Mouse (Mus musculus): ENCODE measurements at regions not wholly inside any gene's neighbourhood (a gene's known extent, or its start where the extent isn't known, plus 50 kb on each side); places are given as distances from the start of the nearest gene placed in this dataset.

DNA sequence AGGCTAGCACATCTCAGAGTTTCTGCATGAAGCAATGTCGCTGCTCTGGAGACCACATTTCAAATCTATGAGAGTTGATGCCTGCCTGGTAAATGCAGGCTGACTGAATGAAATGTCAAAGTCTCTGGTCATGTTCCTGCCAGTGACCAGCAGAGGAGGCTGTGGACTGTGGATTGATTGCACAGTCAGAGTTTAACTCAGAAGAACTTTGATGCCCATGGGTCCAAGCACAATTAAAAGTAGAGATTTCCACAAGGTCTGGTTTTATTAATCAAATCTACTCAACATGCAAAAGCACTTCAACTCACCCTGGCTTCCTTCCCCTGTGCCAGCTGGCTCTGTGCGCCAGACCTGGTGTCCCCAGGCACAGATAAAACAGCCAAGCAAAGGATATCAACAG lies 81.3 kb downstream of the Hsd17b3 start:
- no peak for DNase-seq (ENCODE audit: low spot score in 2 of 2)

DNA sequence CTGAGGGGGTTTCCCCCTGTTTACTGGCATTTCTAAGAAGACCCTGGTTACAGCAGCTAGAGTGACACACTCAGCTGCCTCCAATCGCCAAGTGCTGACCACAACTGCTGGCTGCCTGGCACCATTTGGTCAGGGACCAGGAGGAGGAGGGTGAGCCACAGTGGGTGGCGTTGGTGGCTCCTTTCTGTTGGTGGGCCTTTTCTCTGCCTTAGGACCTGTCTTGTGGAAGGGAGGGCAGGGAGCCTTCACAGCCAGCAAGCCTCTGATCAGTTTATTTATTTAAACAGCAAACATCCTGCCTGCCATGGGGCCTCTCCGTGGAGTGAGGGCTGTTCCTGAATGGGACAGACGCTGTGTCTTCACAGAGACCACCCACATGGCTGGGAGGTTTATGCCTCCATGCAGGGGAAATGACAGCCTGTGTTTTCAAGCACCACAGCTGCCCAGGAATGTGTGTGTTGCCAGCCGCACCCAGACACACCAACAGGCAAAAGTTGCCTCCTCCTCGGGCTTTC lies 86.0 kb downstream of the Hsd17b3 start:
- DNase-seq (ENCODE audit: low spot score in 2 of 2) = no peak

DNA sequence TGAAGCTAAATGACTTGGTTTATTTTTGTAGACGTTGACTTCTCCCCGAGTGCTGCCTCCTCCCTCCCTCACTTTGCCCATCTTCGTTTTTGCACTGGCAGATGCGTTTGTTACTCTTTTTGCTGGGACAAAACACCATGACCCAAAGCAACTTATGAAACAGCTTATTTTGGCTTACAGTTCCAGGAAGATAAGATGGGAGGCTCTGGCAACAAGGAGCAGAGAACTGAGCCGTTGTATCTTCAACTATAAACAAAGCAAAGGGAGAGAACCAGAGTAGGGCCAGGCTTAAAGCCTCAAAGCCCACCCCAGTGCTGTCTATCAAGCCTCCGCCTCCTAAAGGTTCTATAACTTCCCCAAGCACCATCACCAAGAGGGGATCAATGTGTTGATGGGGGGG lies 88.7 kb downstream of the Hsd17b3 start:
- DNase-seq (ENCODE audit: low spot score in 2 of 2) = no peak

DNA sequence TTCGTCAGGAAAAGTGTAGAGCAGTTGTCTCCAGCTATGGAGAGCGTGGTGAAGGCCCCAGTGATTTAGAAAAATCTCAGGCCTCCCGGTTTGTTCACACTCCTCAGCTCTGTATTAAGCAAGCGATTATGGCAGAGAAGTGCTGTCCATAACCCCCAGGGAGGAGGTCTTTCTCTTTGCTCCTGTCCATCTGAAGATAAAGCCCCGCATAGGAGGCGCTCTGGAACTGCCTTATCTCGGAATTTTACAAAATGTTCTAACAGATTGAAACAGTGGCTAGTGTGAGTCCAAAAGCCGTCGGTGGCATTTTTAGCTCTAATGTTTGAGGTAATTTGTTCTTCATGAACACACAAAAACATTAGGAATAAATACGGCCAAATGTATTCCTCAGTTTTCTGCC lies 90.4 kb downstream of the Hsd17b3 start:
- no peak for DNase-seq (ENCODE audit: low spot score in 2 of 2)

DNA sequence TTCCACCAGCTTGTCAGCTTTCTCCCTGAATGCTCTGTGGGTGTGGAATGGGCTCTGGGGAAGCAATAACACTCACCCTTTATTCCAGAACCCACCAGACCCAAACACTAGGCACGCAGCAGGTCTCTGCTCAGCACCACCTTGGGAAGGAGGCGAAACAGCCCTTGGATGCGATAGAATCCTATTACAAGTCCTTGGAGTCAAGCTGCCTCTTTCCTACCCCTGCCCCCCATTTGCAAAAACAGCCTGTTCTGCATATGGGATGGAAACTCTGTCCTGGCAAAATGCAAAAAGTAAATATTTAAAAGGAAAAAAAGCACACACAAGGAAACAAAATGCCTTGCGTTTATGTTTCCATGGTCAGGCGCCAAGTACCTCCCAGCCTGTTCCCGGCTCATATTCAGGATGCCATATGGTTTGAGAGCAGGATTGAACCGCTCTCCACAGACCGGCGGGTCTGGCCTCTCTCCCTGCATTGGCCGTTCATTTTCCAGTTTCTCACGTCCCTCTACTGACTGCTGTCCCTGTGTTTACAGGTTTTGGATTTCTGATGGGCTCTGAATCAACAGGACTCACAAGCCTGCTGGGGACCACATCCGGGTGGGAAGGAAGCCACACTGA lies 95.1 kb downstream of the Hsd17b3 start:
- no peak for DNase-seq (ENCODE audit: low spot score in 2 of 2)

DNA sequence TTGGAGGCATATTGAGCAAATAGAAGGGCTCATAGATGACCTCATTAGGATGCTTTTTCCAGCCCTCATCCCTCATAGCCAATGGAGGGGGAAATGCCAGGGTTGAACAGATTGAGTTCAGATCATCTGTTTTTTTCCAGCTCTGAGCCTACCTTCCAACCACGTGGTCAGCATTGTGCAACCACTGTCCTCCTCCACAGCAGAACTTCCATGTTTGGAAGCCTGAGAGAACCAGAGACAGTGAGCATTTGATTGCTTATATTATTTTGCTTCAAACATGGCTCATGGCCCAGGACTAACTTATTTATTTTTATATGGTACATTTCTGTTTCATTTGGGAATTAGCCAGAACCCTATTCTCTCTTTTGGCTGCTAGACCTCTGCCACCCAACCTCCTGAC lies 96.0 kb downstream of the Hsd17b3 start:
- no peak for DNase-seq (ENCODE audit: low spot score in 2 of 2)

DNA sequence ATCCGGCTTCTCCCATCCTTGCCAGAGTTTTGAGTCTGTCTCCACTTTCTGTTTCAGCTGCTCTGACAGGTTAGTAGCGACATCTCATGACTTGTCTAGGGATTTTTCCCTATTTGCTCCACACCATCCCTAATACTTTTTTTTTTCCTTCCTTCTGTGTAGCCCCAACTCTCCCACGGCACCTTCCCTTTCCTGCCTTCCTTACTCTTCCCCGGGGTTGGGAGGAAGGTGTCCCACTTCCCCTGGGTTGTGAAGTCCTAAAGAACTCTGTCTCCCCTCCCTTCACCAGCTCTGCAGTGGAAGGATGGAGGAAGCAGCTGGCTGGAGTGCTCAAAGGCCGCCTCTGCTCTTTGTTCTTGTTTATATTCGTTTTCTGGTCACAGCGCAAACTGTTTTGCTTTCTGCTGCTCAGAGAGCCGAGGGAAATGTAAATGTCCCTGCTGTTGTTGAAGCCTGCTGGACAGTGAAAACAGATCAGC lies 98.5 kb downstream of the Hsd17b3 start:
- DNase-seq (ENCODE audit: low spot score in 2 of 2) = no peak

DNA sequence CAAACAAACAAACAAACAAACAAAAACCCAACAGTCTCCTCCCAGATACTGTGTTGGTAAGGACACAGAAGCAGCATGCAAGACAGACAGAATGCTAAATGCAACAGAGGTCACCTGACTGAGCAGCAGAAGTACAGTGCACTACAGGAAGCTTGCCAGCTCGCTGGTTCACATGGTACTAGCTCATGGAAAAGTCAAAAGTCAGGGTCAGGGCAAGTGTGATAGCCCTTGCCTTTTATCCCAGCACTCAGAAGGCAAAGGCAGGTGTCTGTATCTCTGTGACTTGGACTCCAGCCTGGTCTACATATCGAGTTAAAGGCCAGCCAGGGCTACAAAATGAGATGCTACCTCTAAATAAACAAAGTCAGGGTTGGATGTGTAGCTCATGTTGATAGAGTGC lies 99.3 kb downstream of the Hsd17b3 start:
- no peak for DNase-seq (ENCODE audit: low spot score in 2 of 2)

DNA sequence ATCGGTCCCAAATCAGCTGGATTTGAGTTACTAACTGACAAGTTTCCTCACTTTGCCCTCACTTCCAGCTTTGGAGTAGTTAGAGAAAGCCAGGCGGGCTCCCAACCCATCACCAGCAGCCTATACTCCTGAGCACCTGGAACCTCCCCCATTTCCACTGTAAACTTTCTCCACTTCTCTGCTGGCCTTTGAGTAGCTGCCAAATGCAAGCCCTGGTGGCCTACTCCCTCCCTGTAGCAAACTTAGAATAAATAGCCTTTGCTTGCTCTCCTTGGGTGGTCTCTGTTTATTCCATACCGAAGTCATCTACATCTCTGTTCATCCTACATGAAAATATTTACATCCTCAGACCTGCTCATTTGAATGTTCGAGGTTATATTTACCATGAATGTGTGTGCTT lies 100.8 kb downstream of the Hsd17b3 start:
- DNase-seq (ENCODE audit: low spot score in 2 of 2) = no peak

DNA sequence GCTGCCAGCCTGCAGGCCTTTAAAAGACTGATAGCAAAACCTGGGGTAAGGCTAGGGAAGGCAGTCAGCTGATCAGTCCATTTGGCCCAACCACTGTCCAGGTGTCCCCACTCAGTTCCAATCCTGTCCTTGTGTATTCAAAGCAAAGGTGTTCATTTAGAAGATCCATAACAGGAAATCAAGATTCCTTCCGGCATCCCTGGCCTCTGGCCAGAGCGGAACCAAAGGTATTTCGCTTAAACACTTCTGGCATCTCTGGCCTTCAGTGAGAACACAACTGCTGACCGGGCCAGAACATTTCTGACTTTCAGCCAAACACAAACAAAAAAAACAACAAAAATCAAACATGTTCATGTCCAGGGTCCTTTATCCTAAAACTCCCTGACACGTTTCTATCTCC lies 102.3 kb downstream of the Hsd17b3 start:
- DNase-seq (ENCODE audit: low spot score in 2 of 2) = no peak

DNA sequence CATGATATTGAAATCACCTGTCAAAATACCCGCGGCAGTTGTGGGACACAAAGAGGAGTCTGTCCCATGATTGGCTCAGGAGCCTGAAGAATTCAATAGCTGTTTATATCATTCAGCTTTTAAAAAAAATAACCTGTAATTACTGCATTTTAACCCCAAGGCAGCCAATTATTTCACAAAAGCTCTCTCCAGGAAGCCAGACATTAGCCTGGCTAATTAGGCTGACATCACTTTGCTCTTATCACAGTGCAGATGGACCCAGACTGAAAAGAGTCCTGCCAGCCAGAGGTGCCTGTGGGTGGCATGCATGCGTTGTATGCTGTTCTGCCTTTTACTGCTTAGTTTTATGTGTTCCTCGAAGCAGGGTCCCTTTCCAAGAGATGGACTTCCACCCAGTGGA lies 103.4 kb downstream of the Hsd17b3 start:
- no peak for DNase-seq (ENCODE audit: low spot score in 2 of 2)

DNA sequence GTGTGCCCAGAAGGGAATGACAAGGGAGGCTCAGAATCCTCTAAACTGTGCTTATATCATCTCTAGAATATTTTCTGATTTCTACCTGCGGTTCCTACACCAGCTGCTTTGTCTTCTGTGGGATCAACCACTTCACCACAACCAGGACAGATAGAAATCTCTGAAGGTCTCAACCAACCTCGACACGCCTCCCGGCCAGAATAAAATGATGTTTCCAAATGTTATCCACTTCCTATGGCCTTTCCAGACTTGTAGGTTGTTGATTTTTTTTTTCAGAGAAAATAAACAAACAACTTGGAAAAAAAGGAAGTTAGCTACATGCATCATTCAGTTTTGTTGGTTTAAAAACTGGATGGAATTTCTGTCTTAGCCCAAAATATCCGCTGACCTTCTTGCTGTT lies 103.9 kb downstream of the Hsd17b3 start:
- DNase-seq (ENCODE audit: low spot score in 2 of 2) = no peak

DNA sequence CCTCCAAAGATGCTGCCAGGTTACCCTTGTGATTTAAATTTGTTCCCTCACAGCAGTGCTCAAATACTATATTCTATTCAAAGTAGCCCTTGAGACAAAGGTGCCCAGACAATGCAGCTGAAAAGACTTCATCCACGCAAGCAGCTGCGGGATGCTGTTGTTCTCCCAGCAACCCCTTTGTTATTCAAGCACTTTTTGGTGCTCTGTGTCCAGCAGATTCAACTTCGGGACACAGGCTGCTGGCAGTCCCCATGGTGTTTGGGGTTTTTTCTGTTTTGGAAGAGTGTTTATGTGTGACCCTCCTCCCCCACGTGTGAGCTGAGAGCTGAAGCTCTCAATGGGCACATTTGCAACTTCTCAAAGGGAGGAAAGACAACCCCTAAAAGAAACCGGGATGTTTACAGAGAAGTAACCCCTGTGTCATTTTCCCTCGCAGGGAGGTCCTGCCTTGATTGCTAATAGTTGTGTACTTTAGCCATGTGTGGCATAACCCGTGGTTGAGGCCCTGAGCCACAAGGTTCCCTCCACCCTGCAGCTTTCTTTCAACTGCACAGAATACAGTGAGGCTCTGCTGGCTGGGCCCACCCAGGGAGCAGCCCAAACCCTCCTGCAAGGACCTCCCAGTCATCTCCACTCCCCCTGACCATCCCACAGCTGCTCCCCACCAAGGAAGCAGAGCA lies 108.9 kb downstream of the Hsd17b3 start:
- no peak for DNase-seq (ENCODE audit: low spot score in 2 of 2)

DNA sequence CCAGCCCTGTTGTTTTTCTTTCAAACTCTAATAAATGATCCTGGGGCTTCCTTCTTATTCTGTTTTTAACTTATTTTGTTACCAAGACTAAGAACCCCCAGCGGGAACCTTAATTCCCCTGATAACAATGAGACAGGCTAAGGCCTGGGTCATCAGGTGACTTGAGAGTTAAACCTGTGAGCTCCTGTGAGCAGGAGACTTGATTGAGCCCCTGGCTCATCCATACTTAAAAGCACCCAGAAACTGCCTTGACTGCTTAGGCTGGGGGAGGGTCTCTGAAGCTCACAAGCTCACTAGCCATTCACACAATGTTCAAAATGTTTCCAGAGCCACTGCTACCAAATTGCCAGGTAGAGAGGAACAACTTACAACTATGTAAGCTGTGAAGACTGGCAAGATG lies 109.4 kb downstream of the Hsd17b3 start:
- no peak for DNase-seq (ENCODE audit: low spot score in 2 of 2)

DNA sequence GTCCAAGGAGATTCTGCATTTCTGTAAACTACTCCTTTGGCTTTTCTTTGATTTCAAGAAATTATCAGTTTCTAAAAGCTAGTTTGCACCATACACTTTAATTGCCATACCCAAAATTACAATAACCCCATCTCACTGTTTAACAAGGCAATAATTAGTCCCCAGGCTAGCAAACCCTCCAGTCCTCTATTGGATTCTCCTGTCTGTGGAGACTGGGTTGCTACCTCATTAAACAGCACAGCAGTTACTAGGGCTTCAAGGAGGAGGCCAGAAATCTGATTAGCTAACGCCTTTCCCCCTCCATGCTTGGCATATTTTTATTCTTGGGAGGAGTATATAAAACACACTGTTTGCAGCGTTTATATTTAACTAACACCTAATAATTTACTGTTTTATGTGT lies 119.1 kb downstream of the Hsd17b3 start:
- no peak for DNase-seq (ENCODE audit: low spot score in 2 of 2)

DNA sequence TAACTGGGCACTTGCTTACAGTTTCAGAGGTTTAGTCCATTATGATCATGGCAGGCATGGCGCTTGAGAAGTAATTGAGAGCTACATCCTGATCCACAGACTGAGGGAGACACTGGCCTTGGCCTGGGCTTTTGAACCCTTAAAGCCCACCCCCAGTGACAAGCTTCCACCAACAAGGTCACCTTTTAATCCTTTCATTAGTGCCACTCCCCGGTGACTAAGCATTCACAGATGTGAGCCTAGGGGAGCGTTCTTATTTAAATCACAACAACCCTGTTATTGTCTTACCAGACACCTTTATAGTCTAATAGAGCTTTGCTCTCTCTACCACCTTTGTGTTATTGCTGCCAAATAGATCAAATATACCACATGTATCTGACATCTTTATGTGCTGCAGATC lies 120.4 kb downstream of the Hsd17b3 start:
- DNase-seq (ENCODE audit: low spot score in 2 of 2) = no peak

DNA sequence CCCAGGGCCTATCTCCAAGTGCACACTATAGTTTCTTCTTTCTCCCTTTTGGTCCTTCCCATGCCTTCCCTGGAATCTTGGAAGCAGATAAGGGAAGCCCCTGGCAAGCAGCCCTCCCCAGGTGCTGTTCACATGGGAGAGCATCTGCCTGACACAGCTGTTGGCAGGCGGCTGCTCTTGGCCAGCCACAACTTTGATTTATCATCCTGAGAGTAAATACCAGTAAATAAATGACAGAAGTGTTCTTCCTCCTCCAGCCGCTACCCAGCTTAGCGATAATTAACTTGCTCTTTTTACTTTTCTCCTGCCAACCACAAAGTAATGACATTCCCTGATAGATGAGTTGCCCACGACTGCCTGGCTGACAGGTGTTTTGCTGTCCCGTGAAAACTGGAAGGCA lies 131.9 kb downstream of the Hsd17b3 start:
- peak in 1 of 2 experiments; percentile 5 for DNase-seq (ENCODE audit: low spot score in 2 of 2)

DNA sequence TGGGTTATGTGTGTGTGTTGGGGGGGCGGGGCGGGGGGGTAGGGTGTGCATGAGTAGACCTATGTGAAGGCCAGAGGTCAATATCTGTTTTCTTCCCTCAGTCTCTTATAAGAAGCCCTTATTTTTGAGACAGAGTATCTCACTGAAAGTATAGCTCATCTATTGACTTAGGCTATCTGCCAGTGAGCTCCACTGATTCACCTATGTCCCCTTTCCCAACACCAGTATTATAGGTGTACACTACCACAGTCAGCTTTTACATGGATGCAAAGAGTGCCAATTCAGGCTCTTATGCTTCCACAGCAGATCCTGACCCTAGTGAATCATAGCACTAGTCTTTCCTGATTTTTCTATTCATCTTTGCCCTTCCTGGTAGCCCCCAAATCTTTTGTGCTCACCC lies 134.7 kb downstream of the Hsd17b3 start:
- DNase-seq (ENCODE audit: low spot score in 2 of 2) = no peak

DNA sequence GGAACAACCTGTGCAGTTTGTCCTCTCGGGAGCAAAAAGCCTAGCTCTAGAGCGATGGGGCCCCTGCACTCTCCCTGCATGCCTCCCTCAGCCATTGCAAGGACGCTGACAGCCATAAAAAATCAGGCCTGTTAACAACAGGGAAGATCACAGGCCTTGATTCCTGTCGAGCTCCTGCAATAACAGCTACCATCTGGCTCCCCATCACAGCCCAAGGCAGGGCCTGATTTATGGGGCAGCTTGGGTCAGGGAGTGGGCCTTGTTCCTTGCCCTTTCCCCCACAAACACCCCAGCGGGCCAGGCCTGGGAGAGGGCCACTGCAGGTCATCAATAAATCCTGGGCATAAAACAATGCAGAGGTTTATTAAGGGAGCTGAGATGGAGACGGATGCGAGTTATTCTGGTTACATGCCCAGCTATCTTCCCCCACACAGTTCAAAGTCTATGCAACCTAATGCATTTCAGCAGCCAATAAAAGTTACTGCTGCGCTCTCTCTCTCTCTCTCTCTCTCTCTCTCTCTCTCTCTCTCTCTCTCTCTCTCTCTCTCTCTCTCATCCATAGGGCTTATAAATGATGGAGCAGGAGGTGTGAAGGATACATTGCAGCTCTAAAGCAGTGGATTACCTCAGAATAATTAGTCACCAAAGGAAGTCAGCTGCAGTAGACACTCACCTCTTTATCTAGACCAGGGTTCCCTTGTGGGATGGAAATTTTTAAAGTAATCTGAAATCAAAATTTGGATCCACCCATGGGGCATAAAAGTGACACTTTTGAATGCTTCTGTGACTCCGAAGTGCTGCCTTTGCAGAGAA lies 136.9 kb downstream of the Hsd17b3 start:
- DNase-seq (ENCODE audit: low spot score in 2 of 2) = no peak

DNA sequence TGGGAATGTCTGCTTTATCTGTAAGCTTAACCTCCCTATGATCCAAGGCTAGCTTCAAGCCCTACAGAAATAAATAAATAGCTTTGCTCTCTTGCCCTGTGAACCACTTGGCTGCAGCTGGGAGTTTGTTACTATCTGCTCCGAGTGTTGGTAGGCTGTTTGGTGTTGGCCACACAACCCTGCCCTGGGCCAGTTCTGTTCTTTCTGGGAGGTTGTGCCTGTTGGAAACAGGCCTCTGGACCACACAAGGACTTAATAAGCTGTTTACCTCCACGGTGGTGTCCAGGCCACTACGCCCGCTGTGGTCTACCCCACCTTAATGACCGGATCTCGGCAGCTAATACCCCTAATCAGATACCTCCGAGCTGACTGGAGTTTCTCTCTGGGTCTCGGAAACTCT lies 136.1 kb downstream of the Ercc6l2 start:
- no peak for DNase-seq (ENCODE audit: low spot score in 2 of 2)
